Mouse (Mus musculus) stomach, postnatal 0 days (tissue): ENCODE measurements around the gene Teddm1a.

ENCODE experiments used
- CTCF ChIP-seq: IDR thresholded peaks from 2 replicates; pipeline ENCODE4 v1.5.1; 2016; ENCODE audit warnings: antibody characterized with exemption, low read depth, mild to moderate bottlenecking, moderate library complexity
- EP300 ChIP-seq: optimal IDR thresholded peaks from 2 replicates; pipeline ENCODE3; 2016; ENCODE audit warnings: antibody characterized with exemption

- TF ChIP-seq CTCF, result no peak
- no peak for TF ChIP-seq EP300
Measured at GRCm38 (mm10) chr1:153903006-153903405, 11.5 kb downstream of the Teddm1a start.
